Mouse (Mus musculus) stomach, postnatal 0 days (tissue): ENCODE results near the gene Apip. TPM values are rescaled to one million over a fixed set of nuclear protein-coding genes. Genes with fewer than 3 reads are reported as not detected.

Experiments
- ATAC-seq: fragments of 200-750 bp; cut with Nextera tagmentation; 2 replicates; pipeline ENCODE4 v1.8.0; 2017; ENCODE audit not compliant: low FRiP score, low TSS enrichment
- DNase-seq: peaks from one replicate; pipeline ENCODE4 v3.0.0-alpha.2; 2016; ENCODE audit warnings: low spot score
- H3K27ac ChIP-seq: fragments of 300-500 bp; sonication (generic); replicated peaks from 2 replicates; pipeline ENCODE4 v1.5.1; 2014; ENCODE audit warnings: mild to moderate bottlenecking, control low read depth
- H3K27me3 ChIP-seq: fragments of 300-500 bp; sonication (generic); 2 replicates; pipeline ENCODE4 v1.6.1; 2014; ENCODE audit warnings: low read length; ENCODE audit not compliant: control insufficient read depth, insufficient read depth
- H3K36me3 ChIP-seq: fragments of 300-500 bp; sonication (generic); 2 replicates; pipeline ENCODE4 v1.6.1; 2014; ENCODE audit warnings: low read length, mixed read lengths; ENCODE audit not compliant: control insufficient read depth, insufficient read depth
- H3K4me1 ChIP-seq: fragments of 300-500 bp; sonication (generic); replicated peaks from 2 replicates; pipeline ENCODE4 v1.6.1; 2014; ENCODE audit warnings: antibody characterized with exemption; ENCODE audit not compliant: control insufficient read depth, insufficient read depth
- H3K4me2 ChIP-seq: fragments of 300-500 bp; sonication (generic); replicated peaks from 2 replicates; pipeline ENCODE4 v1.6.1; 2014; ENCODE audit warnings: low read depth, mild to moderate bottlenecking, control low read depth, moderate library complexity
- H3K4me3 ChIP-seq: fragments of 300-500 bp; sonication (generic); 2 replicates; pipeline ENCODE4 v1.5.1; 2014; ENCODE audit warnings: low read depth, low read length, control low read depth
- H3K9ac ChIP-seq: fragments of 300-500 bp; sonication (generic); 2 replicates; pipeline ENCODE4 v1.6.1; 2014; ENCODE audit warnings: mild to moderate bottlenecking, low read length, control low read depth, mixed read lengths
- H3K9me3 ChIP-seq: fragments of 300-500 bp; sonication (generic); 2 replicates; pipeline ENCODE4 v1.6.1; 2016; ENCODE audit warnings: low read length; ENCODE audit not compliant: control insufficient read depth
- CTCF ChIP-seq: IDR thresholded peaks from 2 replicates; pipeline ENCODE4 v1.5.1; 2016; ENCODE audit warnings: antibody characterized with exemption, low read depth, mild to moderate bottlenecking, moderate library complexity
- EP300 ChIP-seq: optimal IDR thresholded peaks from 2 replicates; pipeline ENCODE3; 2016; ENCODE audit warnings: antibody characterized with exemption
- WGBS: fragments of 180-500 bp; shearing (Covaris S2); extraction: QIAGEN DNeasy Blood & Tissue Kit; methylation state at CpG from one replicate; pipeline ENCODE4 v1.1.7; 2014; 5-methylcytosine and 5-hydroxymethylcytosine counted together
- polyA plus RNA-seq: library from polyadenylated mRNA; unstranded; fragments of >200 nt; fragmentation: Nextera tagmentation; extraction: Ambion mirVana; gene quantifications from 2 replicates; pipeline ENCODE4 v1.2.1, GENCODE M21; 2015

Apip gene
- polyA plus RNA-seq, 1 experiment from 2014 or later, result 31.8 TPM

- Histone ChIP-seq H3K27me3 (no peaks in the 10 kb centered on the region), H3K4me1 (no peaks in the 10 kb centered on the region), H3K4me3 (no peak overlapping the region), H3K36me3 (no peaks in the 10 kb centered on the region; the same call in 1 of the 2 replicates), H3K9ac (no peak overlapping the region), H3K27ac (no peak overlapping the region), H3K4me2 (no peak overlapping the region), H3K9me3 (no peaks in the 10 kb centered on the region)
- TF ChIP-seq EP300 (no peak), CTCF (no peak)
- no peak for DNase-seq
- no peak for ATAC-seq
- 85% methylated on average over 6 of the region's 6 CpGs for WGBS
Measured at GRCm38 (mm10) chr2:103055820-103056219, 17.7 kb upstream of the Apip start.

GRCm38 (mm10) chr2:103058266-103058665 is 15.2 kb upstream of the Apip start:
- ATAC-seq, result no peak
- TF ChIP-seq CTCF (no peak), EP300 (no peak)
- Histone ChIP-seq H3K4me3 (no peak overlapping the region), H3K4me2 (no peak overlapping the region), H3K27ac (no peak overlapping the region), H3K9me3 (no peaks in the 10 kb centered on the region), H3K36me3 (no peaks in the 10 kb centered on the region), H3K9ac (no peak overlapping the region), H3K4me1 (no peaks in the 10 kb centered on the region), H3K27me3 (no peaks in the 10 kb centered on the region)
- WGBS, result 76% methylated on average over 3 of the region's 3 CpGs
- no peak for DNase-seq

- 15% methylated on average over 3 of the region's 3 CpGs for WGBS
- Histone ChIP-seq H3K27ac (no peak overlapping the region), H3K36me3 (no peaks in the 10 kb centered on the region), H3K4me3 (no peak overlapping the region), H3K9me3 (no peaks in the 10 kb centered on the region), H3K4me1 (no peaks in the 10 kb centered on the region), H3K9ac (no peak overlapping the region), H3K4me2 (no peak overlapping the region), H3K27me3 (no peaks in the 10 kb centered on the region)
- ATAC-seq (peak; percentile 67), DNase-seq (peak; percentile 62)
- TF ChIP-seq EP300 (no peak), CTCF (peak; percentile 86)
Measured at GRCm38 (mm10) chr2:103062865-103063264, 10.6 kb upstream of the Apip start.

GRCm38 (mm10) chr2:103066683-103067551 is 6.6 kb upstream of the Apip start:
- Histone ChIP-seq H3K9ac (no peak overlapping the region), H3K4me3 (no peak overlapping the region), H3K27me3 (no peaks in the 10 kb centered on the region), H3K4me1 (no peaks in the 10 kb centered on the region; the same call in 1 of the 2 replicates), H3K36me3 (no peaks in the 10 kb centered on the region), H3K4me2 (no peak overlapping the region), H3K27ac (no peak overlapping the region), H3K9me3 (no peaks in the 10 kb centered on the region)
- TF ChIP-seq CTCF (no peak), EP300 (no peak)
- DNase-seq (no peak), ATAC-seq (no peak)
- 61% methylated on average over 8 of the region's 8 CpGs for WGBS

GRCm38 (mm10) chr2:103067552-103068207 is 5.8 kb upstream of the Apip start:
- Histone ChIP-seq H3K27ac (no peak overlapping the region), H3K27me3 (no peaks in the 10 kb centered on the region), H3K9me3 (no peaks in the 10 kb centered on the region), H3K4me2 (no peak overlapping the region), H3K9ac (no peak overlapping the region), H3K36me3 (no peaks in the 10 kb centered on the region), H3K4me1 (peaks cover 3% of the 10 kb centered on the region; the same call in 1 of the 2 replicates), H3K4me3 (no peak overlapping the region)
- no peak for ATAC-seq
- 80% methylated on average over 2 of the region's 2 CpGs for WGBS
- no peak for DNase-seq
- TF ChIP-seq CTCF (no peak), EP300 (no peak)

- no peak for TF ChIP-seq EP300
- TF ChIP-seq CTCF, result no peak
- no peak overlapping the region for H3K4me3 ChIP-seq
- DNase-seq (no peak), ATAC-seq (no peak)
- 60% methylated on average over 1 of the region's 1 CpGs for WGBS
- H3K9me3 ChIP-seq, result no peaks in the 10 kb centered on the region
- H3K9ac ChIP-seq, result no peak overlapping the region
- no peak overlapping the region for H3K4me2 ChIP-seq
- peaks cover 3% of the 10 kb centered on the region; the same call in 1 of the 2 replicates for H3K4me1 ChIP-seq
- H3K27me3 ChIP-seq, result no peaks in the 10 kb centered on the region
- no peak overlapping the region for H3K27ac ChIP-seq
- no peaks in the 10 kb centered on the region for H3K36me3 ChIP-seq
Measured at GRCm38 (mm10) chr2:103068602-103069001, 4.9 kb upstream of the Apip start.
